Mouse (Mus musculus) midbrain, embryonic 13.5 days (tissue): ENCODE results near the gene Evi5. TPM values are rescaled to one million over a fixed set of nuclear protein-coding genes. Genes with fewer than 3 reads are reported as not detected.

Experiments used
- ATAC-seq: fragments of 200-750 bp; cut with Nextera tagmentation; 2 replicates; pipeline ENCODE4 v1.8.0; 2017; ENCODE audit warnings: mild to moderate bottlenecking, moderate TSS enrichment, moderate library complexity
- H3K27ac ChIP-seq: fragments of 300-500 bp; sonication (generic); 2 replicates; pipeline ENCODE4 v1.5.1; 2015; ENCODE audit warnings: inconsistent platforms, mild to moderate bottlenecking, moderate library complexity
- H3K27me3 ChIP-seq: fragments of 300-500 bp; sonication (generic); 2 replicates; pipeline ENCODE4 v1.6.1; 2015; ENCODE audit warnings: mild to moderate bottlenecking, inconsistent platforms
- H3K36me3 ChIP-seq: fragments of 300-500 bp; sonication (generic); 2 replicates; pipeline ENCODE4 v1.6.1; 2015; ENCODE audit warnings: mild to moderate bottlenecking, inconsistent platforms
- H3K4me1 ChIP-seq: fragments of 300-500 bp; sonication (generic); replicated peaks from 2 replicates; pipeline ENCODE4 v1.6.1; 2015; ENCODE audit warnings: inconsistent platforms
- H3K4me2 ChIP-seq: fragments of 300-500 bp; sonication (generic); replicated peaks from 2 replicates; pipeline ENCODE4 v1.6.1; 2015; ENCODE audit warnings: moderate library complexity, mild to moderate bottlenecking, inconsistent platforms
- H3K4me3 ChIP-seq: fragments of 300-500 bp; sonication (generic); replicated peaks from 2 replicates; pipeline ENCODE4 v1.5.1; 2015; ENCODE audit warnings: mild to moderate bottlenecking, inconsistent platforms
- H3K9ac ChIP-seq: fragments of 300-500 bp; sonication (generic); replicated peaks from 2 replicates; pipeline ENCODE4 v1.6.1; 2015; ENCODE audit warnings: mild to moderate bottlenecking, inconsistent platforms
- H3K9me3 ChIP-seq: fragments of 300-500 bp; sonication (generic); 2 replicates; pipeline ENCODE4 v1.6.1; 2016; ENCODE audit warnings: mild to moderate bottlenecking, inconsistent platforms
- WGBS: fragments of 180-500 bp; shearing (Covaris S2); methylation state at CpG from one replicate; pipeline ENCODE4 v1.1.7; 2015; 5-methylcytosine and 5-hydroxymethylcytosine counted together
- polyA plus RNA-seq: library from polyadenylated mRNA; unstranded; fragments of >200 nt; fragmentation: Nextera tagmentation; extraction: Ambion mirVana; gene quantifications from 2 replicates; pipeline ENCODE4 v1.2.1, GENCODE M21; 2015

The Evi5 gene
- polyA plus RNA-seq, 1 experiment from 2014 or later, result 44.3 TPM

DNA sequence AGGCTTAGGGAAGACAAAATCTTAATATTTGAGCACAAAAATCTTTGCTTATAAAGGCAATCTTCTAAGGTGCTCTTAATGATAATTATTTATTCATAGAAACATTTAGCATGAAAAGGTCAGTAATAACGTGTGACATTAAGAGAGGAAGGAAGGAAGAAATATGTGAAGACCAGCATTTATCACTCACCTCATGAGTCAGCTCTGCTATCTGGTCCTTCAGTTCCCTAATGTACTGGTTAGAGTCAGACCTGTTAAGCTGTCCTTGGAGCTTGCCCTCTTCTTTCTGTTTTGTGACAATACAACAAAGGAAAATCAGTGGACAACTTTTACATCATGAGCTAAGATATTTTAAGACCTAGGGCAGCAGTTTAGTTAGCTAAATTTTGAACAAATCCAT, 110.4 kb downstream of the Evi5 start:
- Histone ChIP-seq H3K36me3 (peaks cover 8% of the 10 kb centered on the region), H3K4me2 (no peak overlapping the region), H3K27me3 (no peaks in the 10 kb centered on the region), H3K9ac (no peak overlapping the region), H3K4me3 (no peak overlapping the region), H3K9me3 (0 out of 2 replicates have a peak, but pooled peaks cover 2% of the 10 kb centered on the region), H3K27ac (no peak overlapping the region), H3K4me1 (no peaks in the 10 kb centered on the region)
- 83% methylated on average over 1 of the region's 1 CpGs for WGBS
- no peak for ATAC-seq

DNA sequence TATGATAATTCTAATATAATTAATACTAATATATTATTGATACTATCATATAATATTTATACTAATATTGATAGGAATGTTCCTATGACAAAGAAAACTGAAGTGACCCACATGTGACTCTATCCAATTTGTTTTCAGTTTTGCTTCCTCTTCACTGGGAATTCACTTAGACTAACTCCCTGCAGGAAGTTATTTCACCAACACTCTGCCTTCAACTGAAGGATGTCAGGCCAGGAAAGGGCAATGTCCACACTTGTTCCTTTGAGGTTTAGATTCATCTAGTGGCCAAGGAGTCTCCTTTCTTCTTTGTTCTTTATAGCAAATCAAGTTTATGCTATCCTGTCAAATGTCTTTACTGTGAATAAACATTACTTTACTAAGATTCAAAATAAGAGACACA, 111.2 kb downstream of the Evi5 start:
- H3K9me3 ChIP-seq, result 0 out of 2 replicates have a peak, but pooled peaks cover 2% of the 10 kb centered on the region
- ATAC-seq, result no peak

DNA sequence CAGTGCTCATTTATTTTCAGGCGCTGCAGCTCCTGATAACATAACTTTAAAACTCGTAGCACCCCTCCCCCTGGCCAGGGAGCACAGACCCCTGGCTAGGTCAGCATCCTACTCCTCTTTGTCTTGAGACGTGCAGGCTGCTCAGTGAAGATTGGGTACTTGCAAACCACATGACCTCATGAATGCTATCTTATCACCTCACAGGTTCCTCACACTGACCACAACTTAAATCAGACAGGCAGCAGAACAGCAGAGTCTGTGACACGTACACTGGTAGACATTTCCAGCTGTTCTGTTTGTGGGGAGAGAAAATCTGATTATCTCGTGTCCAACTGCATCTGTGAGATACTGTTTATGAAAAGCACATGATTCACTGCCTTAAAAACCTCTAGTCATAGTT, 115.8 kb downstream of the Evi5 start:
- Histone ChIP-seq H3K4me2 (no peak overlapping the region), H3K9me3 (no peaks in the 10 kb centered on the region), H3K27ac (no peak overlapping the region), H3K4me3 (no peak overlapping the region), H3K4me1 (no peaks in the 10 kb centered on the region), H3K9ac (no peak overlapping the region), H3K27me3 (no peaks in the 10 kb centered on the region), H3K36me3 (0 out of 2 replicates have a peak, but pooled peaks cover 2% of the 10 kb centered on the region)
- ATAC-seq, result no peak
- WGBS, result 66% methylated on average over 5 of the region's 5 CpGs

More for the DNA sequence above, 111.2 kb downstream of the Evi5 start:
- H3K9ac ChIP-seq, result no peak overlapping the region
- H3K4me3 ChIP-seq, result no peak overlapping the region
- peaks cover 8% of the 10 kb centered on the region for H3K36me3 ChIP-seq
- H3K27ac ChIP-seq, result no peak overlapping the region
- H3K27me3 ChIP-seq, result no peaks in the 10 kb centered on the region
- no peaks in the 10 kb centered on the region for H3K4me1 ChIP-seq
- H3K4me2 ChIP-seq, result no peak overlapping the region

DNA sequence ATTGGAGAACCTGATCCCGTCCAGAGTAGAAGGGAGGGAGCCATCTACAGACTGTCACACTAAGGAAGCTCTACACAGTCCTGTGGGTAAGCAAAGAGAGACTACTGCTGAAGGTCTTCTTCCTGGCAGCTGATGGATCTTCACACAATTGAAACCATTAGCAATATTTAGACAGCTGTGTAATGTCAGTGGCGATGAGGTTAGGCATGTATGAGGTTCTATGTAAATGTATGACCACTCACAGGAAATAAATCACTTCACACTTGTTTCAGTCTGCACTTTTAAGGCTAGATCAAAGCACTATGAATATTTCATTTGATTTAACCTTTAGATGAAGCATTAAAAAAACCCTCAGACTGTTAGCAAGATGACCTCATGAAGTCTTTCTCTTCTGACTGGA, 118.8 kb downstream of the Evi5 start:
- Histone ChIP-seq H3K4me1 (no peaks in the 10 kb centered on the region), H3K4me2 (no peak overlapping the region), H3K9ac (no peak overlapping the region), H3K9me3 (no peaks in the 10 kb centered on the region), H3K27ac (no peak overlapping the region), H3K36me3 (no peaks in the 10 kb centered on the region), H3K27me3 (no peaks in the 10 kb centered on the region), H3K4me3 (no peak overlapping the region)
- WGBS, result 81% methylated on average over 2 of the region's 2 CpGs
- no peak for ATAC-seq

DNA sequence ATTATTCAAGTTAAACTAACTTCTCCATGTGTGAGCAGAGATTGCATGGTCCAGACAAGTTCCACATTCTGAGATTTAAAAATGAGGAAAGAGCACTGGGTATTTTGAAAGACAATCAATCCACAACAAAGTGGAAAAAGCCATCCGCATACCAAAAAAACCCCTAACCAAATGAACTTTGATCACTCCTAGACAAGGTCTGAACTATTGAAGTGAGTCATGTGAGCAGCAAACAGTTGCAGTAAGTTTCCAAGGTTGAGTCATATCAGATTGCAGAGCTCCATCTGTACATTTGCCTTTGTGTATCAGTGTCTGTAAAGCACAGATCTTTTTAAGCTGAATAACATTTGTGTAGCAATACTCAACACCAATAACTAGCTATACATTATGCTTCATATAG, 120.2 kb downstream of the Evi5 start:
- Histone ChIP-seq H3K4me1 (no peaks in the 10 kb centered on the region), H3K9ac (no peak overlapping the region), H3K4me3 (no peak overlapping the region), H3K27ac (no peak overlapping the region), H3K36me3 (no peaks in the 10 kb centered on the region), H3K9me3 (no peaks in the 10 kb centered on the region), H3K4me2 (no peak overlapping the region), H3K27me3 (no peaks in the 10 kb centered on the region)
- 94% methylated on average over 1 of the region's 1 CpGs for WGBS
- ATAC-seq, result no peak

DNA sequence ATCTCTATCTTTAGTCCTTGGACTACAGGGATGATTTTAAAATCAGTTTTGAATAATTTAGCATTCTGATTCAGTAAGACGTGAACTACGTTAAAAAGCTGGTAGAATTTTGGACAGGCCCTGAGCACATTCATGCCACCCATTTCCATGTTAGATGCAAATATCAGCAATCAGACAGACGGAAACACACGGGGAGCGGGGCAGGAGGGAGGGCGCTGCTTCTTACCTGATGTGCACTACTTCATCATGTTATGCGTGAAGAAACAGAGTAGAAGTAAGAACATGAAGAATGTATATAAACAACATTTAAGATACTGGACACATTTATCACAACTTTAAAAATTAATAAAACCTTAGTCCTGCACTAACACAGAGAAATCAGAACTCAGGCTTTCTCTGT, 121.3 kb downstream of the Evi5 start:
- no peak for ATAC-seq
- WGBS, result 94% methylated on average over 7 of the region's 7 CpGs
- Histone ChIP-seq H3K27me3 (no peaks in the 10 kb centered on the region), H3K4me2 (no peak overlapping the region), H3K9me3 (no peaks in the 10 kb centered on the region), H3K9ac (no peak overlapping the region), H3K27ac (no peak overlapping the region), H3K36me3 (no peaks in the 10 kb centered on the region), H3K4me1 (no peaks in the 10 kb centered on the region), H3K4me3 (no peak overlapping the region)

DNA sequence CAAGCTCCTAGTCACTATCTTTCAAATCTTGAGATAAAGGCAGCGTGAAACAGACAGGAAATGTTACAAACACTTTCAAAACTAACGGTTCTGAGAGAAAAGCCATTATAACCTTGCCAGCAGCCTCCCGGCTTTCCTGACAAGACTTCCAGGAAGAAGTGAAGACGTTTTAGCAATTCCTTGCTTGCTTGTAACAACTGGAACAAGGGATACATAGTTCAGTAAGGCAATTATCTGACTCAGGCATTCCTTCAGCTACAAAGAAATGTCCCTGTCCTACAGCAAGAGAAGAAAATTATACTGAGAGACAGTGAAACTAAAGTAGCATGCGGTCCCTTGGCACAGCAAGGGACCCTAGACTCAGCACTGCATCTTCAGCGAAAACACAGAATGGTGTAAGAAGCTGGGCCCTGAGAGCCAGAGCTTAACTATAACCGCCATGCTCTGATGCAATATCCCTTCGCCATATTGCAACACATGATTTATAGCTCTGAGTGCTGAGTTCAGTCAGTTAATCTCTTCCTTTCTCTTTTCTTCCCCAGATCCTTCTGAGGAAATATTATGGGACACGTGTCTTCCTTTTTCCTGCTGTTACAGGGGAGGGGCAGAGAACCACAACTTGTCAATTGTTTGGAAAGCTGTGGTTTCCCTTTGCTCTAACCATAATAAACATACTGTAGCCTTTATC, 125.5 kb downstream of the Evi5 start:
- no peaks in the 10 kb centered on the region for H3K27me3 ChIP-seq
- H3K27ac ChIP-seq, result no peak overlapping the region
- no peak overlapping the region for H3K4me3 ChIP-seq
- H3K9me3 ChIP-seq, result no peaks in the 10 kb centered on the region
- H3K4me2 ChIP-seq, result no peak overlapping the region
- no peaks in the 10 kb centered on the region for H3K36me3 ChIP-seq
- WGBS, result 81% methylated on average over 9 of the region's 9 CpGs
- ATAC-seq, result no peak
- H3K4me1 ChIP-seq, result no peaks in the 10 kb centered on the region
- no peak overlapping the region for H3K9ac ChIP-seq

DNA sequence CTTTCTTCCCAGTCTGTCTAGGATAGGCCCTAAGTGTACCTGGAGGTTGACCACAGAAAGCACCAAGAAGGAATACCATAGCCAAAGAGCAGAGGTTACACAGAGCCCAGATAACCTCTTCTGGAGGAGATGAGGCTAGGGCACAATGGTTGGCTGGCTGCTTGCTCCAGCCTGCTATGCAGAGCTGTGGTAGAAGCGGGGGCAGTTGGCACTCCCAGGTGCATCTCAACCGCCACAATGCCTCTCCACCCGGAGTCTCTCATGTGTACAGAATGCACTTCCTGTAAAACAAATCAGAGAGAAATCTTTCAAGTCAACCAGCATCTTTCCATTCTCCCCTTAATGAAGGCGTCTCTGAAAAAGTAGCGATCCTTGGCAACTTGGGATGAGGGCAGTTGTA, 135.9 kb downstream of the Evi5 start:
- no peak for ATAC-seq
- no peak overlapping the region for H3K4me3 ChIP-seq
- no peak overlapping the region for H3K9ac ChIP-seq
- H3K27me3 ChIP-seq, result no peaks in the 10 kb centered on the region
- H3K4me1 ChIP-seq, result 0 out of 2 replicates have a peak, but pooled peaks cover 5% of the 10 kb centered on the region
- no peaks in the 10 kb centered on the region for H3K9me3 ChIP-seq
- 96% methylated on average over 5 of the region's 5 CpGs for WGBS
- 0 out of 2 replicates have a peak, but pooled peaks cover 3% of the 10 kb centered on the region for H3K36me3 ChIP-seq
- H3K27ac ChIP-seq, result no peak overlapping the region
- H3K4me2 ChIP-seq, result no peak overlapping the region

DNA sequence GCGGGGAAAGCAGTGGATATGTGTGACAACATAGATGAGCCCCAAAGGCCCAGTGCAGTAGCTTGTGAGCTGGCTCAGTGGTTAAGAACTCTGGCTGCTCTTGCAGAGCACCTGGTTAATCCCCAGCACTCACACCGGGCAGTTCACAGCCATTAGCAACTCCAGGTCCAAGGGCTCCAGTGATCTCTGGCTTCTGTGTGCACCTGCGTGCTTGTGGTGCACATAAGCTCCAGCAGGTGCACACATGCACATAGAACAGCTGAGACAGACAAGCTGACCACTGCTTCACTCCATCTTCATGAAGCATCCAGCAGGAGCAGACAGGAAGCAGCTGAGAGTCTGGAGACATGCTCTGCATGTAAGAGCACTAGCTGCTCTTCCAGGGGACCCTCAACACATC, 136.6 kb downstream of the Evi5 start:
- Histone ChIP-seq H3K27me3 (no peaks in the 10 kb centered on the region), H3K4me3 (no peak overlapping the region), H3K9ac (no peak overlapping the region), H3K9me3 (no peaks in the 10 kb centered on the region), H3K27ac (no peak overlapping the region), H3K36me3 (0 out of 2 replicates have a peak, but pooled peaks cover 3% of the 10 kb centered on the region), H3K4me1 (0 out of 2 replicates have a peak, but pooled peaks cover 5% of the 10 kb centered on the region), H3K4me2 (no peak overlapping the region)
- WGBS, result 87% methylated on average over 3 of the region's 3 CpGs
- no peak for ATAC-seq

DNA sequence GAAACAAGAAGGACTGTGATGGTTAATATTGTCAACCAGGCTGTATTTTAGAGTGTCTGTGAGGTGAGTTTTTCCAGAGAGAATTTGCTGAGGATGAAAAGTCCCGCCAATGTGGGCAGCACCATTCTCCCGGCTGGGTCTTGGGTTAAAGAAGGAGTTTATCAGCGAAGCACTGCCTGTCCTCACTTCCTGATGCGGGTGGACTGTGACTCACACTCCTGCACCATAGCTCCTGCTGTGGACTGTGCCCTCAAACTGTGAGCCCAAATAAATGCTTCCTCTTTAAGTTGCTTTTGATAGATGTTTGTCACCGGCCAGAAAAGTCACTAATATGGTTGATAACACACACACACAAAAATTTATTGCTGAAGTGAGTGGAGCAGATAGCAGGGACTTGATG, 138.7 kb downstream of the Evi5 start:
- Histone ChIP-seq H3K4me2 (no peak overlapping the region), H3K4me1 (0 out of 2 replicates have a peak, but pooled peaks cover 5% of the 10 kb centered on the region), H3K9ac (no peak overlapping the region), H3K27ac (no peak overlapping the region), H3K27me3 (peaks cover 7% of the 10 kb centered on the region; the same call in 1 of the 2 replicates), H3K36me3 (0 out of 2 replicates have a peak, but pooled peaks cover 3% of the 10 kb centered on the region), H3K9me3 (no peaks in the 10 kb centered on the region), H3K4me3 (no peak overlapping the region)
- 87% methylated on average over 5 of the region's 5 CpGs for WGBS
- no peak for ATAC-seq

DNA sequence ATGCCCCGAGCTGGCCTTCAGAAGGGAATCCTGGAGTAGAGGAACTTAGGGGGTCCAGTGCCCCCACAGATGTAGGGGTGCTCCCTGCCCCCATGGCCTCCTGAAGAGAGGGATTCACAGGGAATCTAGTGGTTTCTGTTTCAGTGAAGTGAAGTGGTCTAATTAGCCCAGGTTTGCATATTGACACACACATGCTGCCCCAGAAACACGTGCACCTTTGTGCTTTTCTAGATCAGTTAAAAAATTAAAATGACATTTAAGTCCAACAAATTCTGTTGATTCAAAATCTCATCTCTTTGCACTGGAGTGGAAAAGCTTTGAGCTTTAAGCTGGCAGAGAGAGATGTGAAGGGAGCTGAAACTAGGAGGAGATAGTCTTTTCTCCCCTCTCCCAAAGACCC, 143.1 kb downstream of the Evi5 start:
- H3K27ac ChIP-seq, result no peak overlapping the region
- WGBS, result 36% methylated on average over 2 of the region's 2 CpGs
- no peak overlapping the region for H3K4me2 ChIP-seq
- no peak overlapping the region for H3K4me3 ChIP-seq
- ATAC-seq, result no peak
- peaks cover 44% of the 10 kb centered on the region for H3K27me3 ChIP-seq
- H3K9me3 ChIP-seq, result no peaks in the 10 kb centered on the region
- H3K4me1 ChIP-seq, result peaks cover 2% of the 10 kb centered on the region; the same call in 1 of the 2 replicates
- no peak overlapping the region for H3K9ac ChIP-seq
- H3K36me3 ChIP-seq, result no peaks in the 10 kb centered on the region

DNA sequence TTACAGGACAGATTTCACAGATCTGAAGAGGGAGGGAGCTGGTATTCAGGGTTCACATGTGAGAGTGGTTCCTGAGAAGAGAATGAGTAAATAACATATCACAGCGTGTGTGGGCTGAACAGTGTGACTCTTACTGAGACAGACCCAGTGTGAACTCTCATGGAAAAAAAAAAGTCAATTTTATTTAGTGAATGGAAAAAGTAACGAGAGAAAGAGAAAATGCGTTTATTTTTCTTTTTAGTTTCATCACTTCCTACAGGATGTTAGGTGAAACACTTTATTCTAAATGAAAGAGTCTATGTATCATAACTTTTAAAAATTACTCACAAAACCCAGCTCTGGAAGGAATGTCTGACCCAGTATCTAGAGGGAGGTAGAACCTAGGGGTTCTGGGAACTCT, 143.5 kb downstream of the Evi5 start:
- Histone ChIP-seq H3K4me1 (peaks cover 6% of the 10 kb centered on the region), H3K9me3 (no peaks in the 10 kb centered on the region), H3K4me3 (no peak overlapping the region), H3K4me2 (no peak overlapping the region), H3K36me3 (no peaks in the 10 kb centered on the region), H3K27me3 (peaks cover 48% of the 10 kb centered on the region), H3K27ac (no peak overlapping the region), H3K9ac (no peak overlapping the region)
- 52% methylated on average over 3 of the region's 3 CpGs for WGBS
- ATAC-seq, result no peak

DNA sequence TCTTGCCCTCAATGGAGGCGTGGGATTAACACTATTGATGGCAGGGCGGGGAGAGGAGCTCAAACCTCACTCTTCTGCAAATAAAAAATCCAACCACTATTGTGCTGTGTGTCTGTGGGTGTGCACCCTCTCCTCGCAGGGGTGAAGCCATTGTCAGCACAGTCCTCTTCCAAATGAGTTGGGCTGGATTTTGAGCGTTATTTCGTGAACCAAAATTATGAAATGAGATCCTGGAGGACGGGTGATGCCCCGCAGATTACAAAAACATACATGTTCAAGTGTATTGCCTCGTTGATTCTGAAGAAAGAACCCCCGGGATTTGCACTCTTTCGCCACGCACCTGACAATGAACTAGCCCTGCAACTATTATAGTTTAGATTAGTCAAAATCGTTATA, 147.9 kb downstream of the Evi5 start:
- Histone ChIP-seq H3K4me2 (peak overlapping the region; percentile 42), H3K4me1 (peaks cover 42% of the 10 kb centered on the region), H3K4me3 (0 out of 2 replicates have a peak overlapping the region, but pooled peaks have one; percentile 23), H3K27me3 (peaks cover 90% of the 10 kb centered on the region), H3K9ac (no peak overlapping the region), H3K36me3 (no peaks in the 10 kb centered on the region), H3K27ac (no peak overlapping the region), H3K9me3 (no peaks in the 10 kb centered on the region)
- 10% methylated on average over 12 of the region's 12 CpGs for WGBS
- ATAC-seq, result no peak
